Mouse (Mus musculus) cerebellum, postnatal 10 days (tissue): ENCODE data around the gene Krtap9-5.

Experiments used
- DNase-seq, 2 experiments: peaks; one replicate each; pipeline ENCODE4 v3.0.0; 2021; ENCODE audit warnings: mixed read lengths in 2 of 2

Krtap9-5 gene

GRCm38 (mm10) chr11:99948175-99948574 lies at the start of gene Krtap9-5:
Gene Krtap9-5, plus strand, starts transcription at chr11:99948475.
- no peak for DNase-seq

GRCm38 (mm10) chr11:99907620-99908019 lies 40.7 kb upstream of the Krtap9-5 start, which contains the start of gene Krtap31-1:
Gene Krtap31-1, plus strand, starts transcription at chr11:99907920.
- no peak for DNase-seq

GRCm38 (mm10) chr11:99914451-99914850 lies 33.8 kb upstream of the Krtap9-5 start, which contains the start of gene Gm11565:
Gene Gm11565, plus strand, starts transcription at chr11:99914751.
- no peak for DNase-seq

- DNase-seq = no peak
These were observed 12.3 kb upstream of the Krtap9-5 start, which contains the start of gene Krtap31-2 for GRCm38 (mm10) chr11:99935991-99936390. Gene Krtap31-2, plus strand, starts transcription at chr11:99936291.

GRCm38 (mm10) chr11:99937751-99938264 lies 10.5 kb upstream of the Krtap9-5 start:
- DNase-seq = no peak

GRCm38 (mm10) chr11:99964213-99964612 lies 15.9 kb downstream of the Krtap9-5 start:
- DNase-seq = peak; percentile 8 to 20

- DNase-seq = no peak
These were observed 17.7 kb downstream of the Krtap9-5 start for GRCm38 (mm10) chr11:99965961-99966360.

GRCm38 (mm10) chr11:99978953-99979352 lies 30.7 kb downstream of the Krtap9-5 start, which contains the start of gene Krtap29-1:
Gene Krtap29-1, minus strand, starts transcription at chr11:99979053.
- no peak for DNase-seq

- no peak for DNase-seq
These were observed 34.5 kb downstream of the Krtap9-5 start for GRCm38 (mm10) chr11:99982731-99983130.

- no peak for DNase-seq
These were observed 35.2 kb downstream of the Krtap9-5 start for GRCm38 (mm10) chr11:99983442-99983841.

- peak; percentile 87 for DNase-seq
These were observed 37.2 kb downstream of the Krtap9-5 start for GRCm38 (mm10) chr11:99985291-99986092.

- DNase-seq = no peak
These were observed 37.9 kb downstream of the Krtap9-5 start, which contains the start of gene Krtap16-1 for GRCm38 (mm10) chr11:99986180-99986647. Gene Krtap16-1, minus strand, starts transcription at chr11:99986597.

GRCm38 (mm10) chr11:99988530-99988929 lies 40.3 kb downstream of the Krtap9-5 start:
- no peak for DNase-seq

- no peak for DNase-seq
These were observed 41.7 kb downstream of the Krtap9-5 start for GRCm38 (mm10) chr11:99989881-99990405.

- DNase-seq = no peak
These were observed 42.3 kb downstream of the Krtap9-5 start for GRCm38 (mm10) chr11:99990571-99990970.

- DNase-seq = peak; percentile 51 to 59
These were observed 45.5 kb downstream of the Krtap9-5 start, which contains the start of gene Krtap17-1 for GRCm38 (mm10) chr11:99993620-99994383. Gene Krtap17-1, minus strand, starts transcription at chr11:99993994.

GRCm38 (mm10) chr11:99994384-99994661 lies 46.0 kb downstream of the Krtap9-5 start:
- DNase-seq = no peak

- no peak for DNase-seq
These were observed 50.8 kb downstream of the Krtap9-5 start for GRCm38 (mm10) chr11:99999091-99999490.
